Mouse (Mus musculus) lung, adult 2 months (tissue): ENCODE data around the gene Gm36210.

Source experiments
- CTCF ChIP-seq: fragments of 200-500 bp; IDR thresholded peaks from 2 replicates; pipeline ENCODE4 v1.5.1; 2011; ENCODE audit warnings: mild to moderate bottlenecking, low read length, control low read depth; ENCODE audit not compliant: insufficient read depth
- POLR2A ChIP-seq: fragments of 200-500 bp; IDR thresholded peaks from 2 replicates; pipeline ENCODE4 v1.6.1; 2011; ENCODE audit warnings: low read depth, mild to moderate bottlenecking, control low read depth, low read length, borderline replicate concordance; ENCODE audit errors: extremely low read depth

- TF ChIP-seq CTCF: no peak
- no peak for TF ChIP-seq POLR2A
Measured at GRCm38 (mm10) chr7:4923586-4924364, 17.5 kb upstream of the Gm36210 start.
